Mouse (Mus musculus) lung, postnatal 0 days (tissue): ENCODE results near the gene Zcchc9. TPM values are rescaled to one million over a fixed set of nuclear protein-coding genes. Genes with fewer than 3 reads are reported as not detected.

Experiments
- ATAC-seq: fragments of 200-750 bp; cut with Nextera tagmentation; 2 replicates; pipeline ENCODE4 v1.8.0; 2017; ENCODE audit warnings: moderate library complexity
- DNase-seq: peaks from one replicate; pipeline ENCODE4 v3.0.0-alpha.2; 2016; ENCODE audit warnings: low spot score
- H3K27ac ChIP-seq: fragments of 300-500 bp; sonication (generic); 2 replicates; pipeline ENCODE4 v1.5.1; 2014; ENCODE audit warnings: antibody characterized with exemption, mild to moderate bottlenecking, low read length, mixed read lengths
- H3K27me3 ChIP-seq: fragments of 300-500 bp; sonication (generic); replicated peaks from 2 replicates; pipeline ENCODE4 v1.6.1; 2014; ENCODE audit warnings: low read length, mixed read lengths; ENCODE audit not compliant: insufficient read depth
- H3K36me3 ChIP-seq: fragments of 300-500 bp; sonication (generic); 2 replicates; pipeline ENCODE4 v1.6.1; 2014; ENCODE audit warnings: low read length, mixed read lengths; ENCODE audit not compliant: insufficient read depth
- H3K4me1 ChIP-seq: fragments of 300-500 bp; sonication (generic); 2 replicates; pipeline ENCODE4 v1.6.1; 2014; ENCODE audit warnings: antibody characterized with exemption, low read depth, low read length, mixed read lengths; ENCODE audit not compliant: insufficient read depth
- H3K4me2 ChIP-seq: fragments of 300-500 bp; sonication (generic); replicated peaks from 2 replicates; pipeline ENCODE4 v1.6.1; 2014; ENCODE audit warnings: low read depth, mild to moderate bottlenecking, low read length, moderate library complexity, mixed read lengths
- H3K4me3 ChIP-seq: fragments of 300-500 bp; sonication (generic); 2 replicates; pipeline ENCODE4 v1.5.1; 2014; ENCODE audit warnings: low read depth, low read length
- H3K9ac ChIP-seq: fragments of 300-500 bp; sonication (generic); replicated peaks from 2 replicates; pipeline ENCODE4 v1.6.1; 2014; ENCODE audit warnings: low read depth, mild to moderate bottlenecking
- H3K9me3 ChIP-seq: fragments of 300-500 bp; sonication (generic); 2 replicates; pipeline ENCODE4 v1.6.1; 2016; ENCODE audit warnings: low read length, mixed read lengths
- CTCF ChIP-seq: IDR thresholded peaks from 2 replicates; pipeline ENCODE4 v1.5.1; 2016; ENCODE audit warnings: antibody characterized with exemption, mild to moderate bottlenecking
- EP300 ChIP-seq: IDR thresholded peaks from 2 replicates; pipeline ENCODE4 v1.6.1; 2016; ENCODE audit warnings: antibody characterized with exemption, mild to moderate bottlenecking, control low read depth
- WGBS: fragments of 180-500 bp; shearing (Covaris S2); extraction: QIAGEN DNeasy Blood & Tissue Kit; methylation state at CpG from one replicate; pipeline ENCODE4 v1.1.7; 2014; 5-methylcytosine and 5-hydroxymethylcytosine counted together
- polyA plus RNA-seq: library from polyadenylated mRNA; unstranded; fragments of >200 nt; fragmentation: Nextera tagmentation; extraction: Ambion mirVana; gene quantifications from 2 replicates; pipeline ENCODE4 v1.2.1, GENCODE M21; 2015

Gene Zcchc9
- polyA plus RNA-seq, 1 experiment from 2014 or later = 22.3 TPM

- Histone ChIP-seq H3K27ac (no peak overlapping the region), H3K4me3 (no peak overlapping the region), H3K4me1 (no peaks in the 10 kb centered on the region), H3K4me2 (no peak overlapping the region), H3K9ac (no peak overlapping the region), H3K9me3 (no peaks in the 10 kb centered on the region), H3K36me3 (no peaks in the 10 kb centered on the region), H3K27me3 (no peaks in the 10 kb centered on the region)
- 83% methylated on average over 5 of the region's 5 CpGs for WGBS
- DNase-seq (no peak), ATAC-seq (no peak)
- TF ChIP-seq CTCF (no peak), EP300 (no peak)
These were observed 7.2 kb upstream of the Zcchc9 start for GRCm38 (mm10) chr13:91814670-91815069.

GRCm38 (mm10) chr13:91809476-91809875 is 2.0 kb upstream of the Zcchc9 start:
- peaks cover 5% of the 10 kb centered on the region; the same call in 1 of the 2 replicates for H3K4me1 ChIP-seq
- ATAC-seq (no peak), DNase-seq (peak; percentile 63)
- H3K27ac ChIP-seq = no peak overlapping the region
- no peaks in the 10 kb centered on the region for H3K27me3 ChIP-seq
- 25% methylated on average over 2 of the region's 2 CpGs for WGBS
- H3K9ac ChIP-seq = no peak overlapping the region
- H3K9me3 ChIP-seq = no peaks in the 10 kb centered on the region
- peak; percentile 66 for TF ChIP-seq CTCF
- TF ChIP-seq EP300 = no peak
- H3K4me2 ChIP-seq = no peak overlapping the region
- H3K4me3 ChIP-seq = no peak overlapping the region
- 0 out of 2 replicates have a peak, but pooled peaks cover 6% of the 10 kb centered on the region for H3K36me3 ChIP-seq

- TF ChIP-seq EP300 (no peak), CTCF (no peak)
- ATAC-seq (no peak), DNase-seq (peak; percentile 54)
- 0 out of 2 replicates have a peak, but pooled peaks cover 9% of the 10 kb centered on the region for H3K36me3 ChIP-seq
- peaks cover 5% of the 10 kb centered on the region; the same call in 1 of the 2 replicates for H3K4me1 ChIP-seq
- peak overlapping the region; percentile 96 for H3K27ac ChIP-seq
- peak overlapping the region; percentile 83 for H3K9ac ChIP-seq
- peak overlapping the region; percentile 79 for H3K4me3 ChIP-seq
- peak overlapping the region; percentile 56 for H3K4me2 ChIP-seq
- 20% methylated on average over 20 of the region's 20 CpGs for WGBS
- no peaks in the 10 kb centered on the region for H3K27me3 ChIP-seq
- no peaks in the 10 kb centered on the region for H3K9me3 ChIP-seq
These were observed 520 bp upstream of the Zcchc9 start for GRCm38 (mm10) chr13:91807874-91808575.

- WGBS = 73% methylated on average over 5 of the region's 5 CpGs
- Histone ChIP-seq H3K9ac (no peak overlapping the region), H3K9me3 (no peaks in the 10 kb centered on the region), H3K27ac (no peak overlapping the region), H3K27me3 (no peaks in the 10 kb centered on the region), H3K4me2 (no peak overlapping the region), H3K4me1 (no peaks in the 10 kb centered on the region), H3K36me3 (peaks cover 32% of the 10 kb centered on the region; the same call in 1 of the 2 replicates), H3K4me3 (no peak overlapping the region)
- no peak for ATAC-seq
- TF ChIP-seq CTCF (no peak), EP300 (no peak)
- no peak for DNase-seq
These were observed 5.8 kb downstream of the Zcchc9 start for GRCm38 (mm10) chr13:91801726-91802125.

GRCm38 (mm10) chr13:91797442-91797841 is 10.1 kb downstream of the Zcchc9 start:
- no peak for DNase-seq
- Histone ChIP-seq H3K36me3 (peaks cover 28% of the 10 kb centered on the region; the same call in 1 of the 2 replicates), H3K4me1 (no peaks in the 10 kb centered on the region), H3K4me2 (no peak overlapping the region), H3K9me3 (no peaks in the 10 kb centered on the region), H3K27me3 (no peaks in the 10 kb centered on the region), H3K4me3 (no peak overlapping the region), H3K27ac (no peak overlapping the region), H3K9ac (no peak overlapping the region)
- no peak for ATAC-seq
- WGBS = 83% methylated on average over 10 of the region's 10 CpGs
- TF ChIP-seq EP300 (no peak), CTCF (no peak)

GRCm38 (mm10) chr13:91796916-91797315 is 10.6 kb downstream of the Zcchc9 start:
- 91% methylated on average over 6 of the region's 6 CpGs for WGBS
- TF ChIP-seq CTCF (no peak), EP300 (no peak)
- peaks cover 28% of the 10 kb centered on the region; the same call in 1 of the 2 replicates for H3K36me3 ChIP-seq

More at GRCm38 (mm10) chr13:91796916-91797315, 10.6 kb downstream of the Zcchc9 start:
- no peak for ATAC-seq
- Histone ChIP-seq H3K4me3 (no peak overlapping the region), H3K4me1 (no peaks in the 10 kb centered on the region), H3K9me3 (no peaks in the 10 kb centered on the region), H3K4me2 (no peak overlapping the region), H3K27me3 (no peaks in the 10 kb centered on the region), H3K27ac (no peak overlapping the region), H3K9ac (no peak overlapping the region)
- DNase-seq = no peak
